Mouse (Mus musculus) stomach, embryonic 16.5 days (tissue): ENCODE measurements at regions not wholly inside any gene's neighbourhood (a gene's known extent, or its start where the extent isn't known, plus 50 kb on each side); places are given as distances from the start of the nearest gene placed in this dataset.

Source experiments
- ATAC-seq: fragments of 200-750 bp; cut with Nextera tagmentation; 2 replicates; pipeline ENCODE4 v1.8.0; 2017; ENCODE audit warnings: moderate number of reproducible peaks, moderate TSS enrichment; ENCODE audit not compliant: insufficient read depth, low FRiP score
- H3K27ac ChIP-seq: fragments of 300-500 bp; sonication (generic); 2 replicates; pipeline ENCODE4 v1.5.1; 2014; ENCODE audit warnings: low read length
- H3K27me3 ChIP-seq: fragments of 300-500 bp; sonication (generic); 2 replicates; pipeline ENCODE4 v1.6.1; 2014; ENCODE audit warnings: low read length, control low read depth, mixed read lengths; ENCODE audit not compliant: control insufficient read depth, insufficient read depth
- H3K36me3 ChIP-seq: fragments of 300-500 bp; sonication (generic); 2 replicates; pipeline ENCODE4 v1.6.1; 2014; ENCODE audit warnings: low read length; ENCODE audit not compliant: control insufficient read depth, insufficient read depth
- H3K4me1 ChIP-seq: fragments of 300-500 bp; sonication (generic); 2 replicates; pipeline ENCODE4 v1.6.1; 2014; ENCODE audit warnings: low read length, control low read depth, mixed read lengths; ENCODE audit not compliant: control insufficient read depth, insufficient read depth
- H3K4me2 ChIP-seq: fragments of 300-500 bp; sonication (generic); 2 replicates; pipeline ENCODE4 v1.6.1; 2014; ENCODE audit warnings: low read depth, low read length, mixed read lengths
- H3K4me3 ChIP-seq: fragments of 300-500 bp; sonication (generic); replicated peaks from 2 replicates; pipeline ENCODE4 v1.5.1; 2014; ENCODE audit warnings: mild to moderate bottlenecking, low read length
- H3K9ac ChIP-seq: fragments of 300-500 bp; sonication (generic); 2 replicates; pipeline ENCODE4 v1.6.1; 2014; ENCODE audit warnings: low read length
- H3K9me3 ChIP-seq: fragments of 300-500 bp; sonication (generic); replicated peaks from 2 replicates; pipeline ENCODE4 v1.6.1; 2016; ENCODE audit warnings: low read length, control low read depth; ENCODE audit not compliant: control insufficient read depth
- WGBS: fragments of 180-500 bp; shearing (Covaris S2); extraction: QIAGEN DNeasy Blood & Tissue Kit; methylation state at CpG from one replicate; pipeline ENCODE4 v1.1.7; 2014; 5-methylcytosine and 5-hydroxymethylcytosine counted together

GRCm38 (mm10) chr1:89245202-89246003, 175.2 kb downstream of the Sh3bp4 start:
- Histone ChIP-seq H3K9me3 (0 out of 2 replicates have a peak, but pooled peaks cover 4% of the 10 kb centered on the region), H3K9ac (peak overlapping the region; percentile 29; the same call in 1 of the 2 replicates), H3K27ac (peak overlapping the region; percentile 21; the same call in 1 of the 2 replicates), H3K4me2 (no peak overlapping the region), H3K27me3 (no peaks in the 10 kb centered on the region), H3K36me3 (no peaks in the 10 kb centered on the region), H3K4me1 (peaks cover 6% of the 10 kb centered on the region; the same call in 1 of the 2 replicates), H3K4me3 (no peak overlapping the region)
- 20% methylated on average over 11 of the region's 11 CpGs for WGBS
- peak; percentile 29; the same call in 1 of the 2 replicates for ATAC-seq

- H3K9ac ChIP-seq: no peak overlapping the region
- H3K9me3 ChIP-seq: 0 out of 2 replicates have a peak, but pooled peaks cover 4% of the 10 kb centered on the region
- no peak for ATAC-seq
- H3K27me3 ChIP-seq: no peaks in the 10 kb centered on the region; the same call in 1 of the 2 replicates
- WGBS: 29% methylated on average over 2 of the region's 2 CpGs
- no peaks in the 10 kb centered on the region for H3K4me1 ChIP-seq
- H3K36me3 ChIP-seq: no peaks in the 10 kb centered on the region
- no peak overlapping the region for H3K27ac ChIP-seq
- H3K4me2 ChIP-seq: no peak overlapping the region
- no peak overlapping the region for H3K4me3 ChIP-seq
Observed at GRCm38 (mm10) chr1:89251753-89252152, 181.5 kb downstream of the Sh3bp4 start.

- Histone ChIP-seq H3K36me3 (no peaks in the 10 kb centered on the region), H3K9ac (no peak overlapping the region), H3K4me2 (no peak overlapping the region), H3K9me3 (no peaks in the 10 kb centered on the region), H3K27ac (no peak overlapping the region), H3K27me3 (no peaks in the 10 kb centered on the region; the same call in 1 of the 2 replicates), H3K4me3 (no peak overlapping the region), H3K4me1 (no peaks in the 10 kb centered on the region)
- ATAC-seq: no peak
- WGBS: 74% methylated on average over 7 of the region's 7 CpGs
Observed at GRCm38 (mm10) chr1:89252528-89252927, 182.3 kb downstream of the Sh3bp4 start.

- Histone ChIP-seq H3K4me1 (no peaks in the 10 kb centered on the region), H3K36me3 (no peaks in the 10 kb centered on the region), H3K4me3 (no peak overlapping the region), H3K4me2 (no peak overlapping the region), H3K9ac (no peak overlapping the region), H3K9me3 (no peaks in the 10 kb centered on the region), H3K27ac (no peak overlapping the region), H3K27me3 (no peaks in the 10 kb centered on the region)
- 63% methylated on average over 5 of the region's 5 CpGs for WGBS
- no peak for ATAC-seq
Observed at GRCm38 (mm10) chr1:89257945-89258344, 187.7 kb downstream of the Sh3bp4 start.

GRCm38 (mm10) chr1:89265771-89266170, 188.8 kb upstream of the Agap1 start:
- Histone ChIP-seq H3K9me3 (no peaks in the 10 kb centered on the region), H3K27me3 (no peaks in the 10 kb centered on the region), H3K4me1 (no peaks in the 10 kb centered on the region), H3K4me2 (no peak overlapping the region), H3K36me3 (no peaks in the 10 kb centered on the region), H3K4me3 (no peak overlapping the region), H3K27ac (no peak overlapping the region), H3K9ac (no peak overlapping the region)
- ATAC-seq: no peak
- 52% methylated on average over 4 of the region's 4 CpGs for WGBS

- H3K4me3 ChIP-seq: no peak overlapping the region
- 63% methylated on average over 2 of the region's 2 CpGs for WGBS
- no peak for ATAC-seq
- no peak overlapping the region for H3K27ac ChIP-seq
- H3K4me1 ChIP-seq: no peaks in the 10 kb centered on the region
- H3K9ac ChIP-seq: no peak overlapping the region
- no peaks in the 10 kb centered on the region for H3K27me3 ChIP-seq
- no peak overlapping the region for H3K4me2 ChIP-seq
- no peaks in the 10 kb centered on the region for H3K9me3 ChIP-seq
- no peaks in the 10 kb centered on the region for H3K36me3 ChIP-seq
Observed at GRCm38 (mm10) chr1:89268806-89269205, 185.8 kb upstream of the Agap1 start.

GRCm38 (mm10) chr1:89271743-89272142, 182.9 kb upstream of the Agap1 start:
- ATAC-seq: no peak
- Histone ChIP-seq H3K27ac (no peak overlapping the region), H3K36me3 (no peaks in the 10 kb centered on the region), H3K4me3 (no peak overlapping the region), H3K4me1 (0 out of 2 replicates have a peak, but pooled peaks cover 6% of the 10 kb centered on the region), H3K4me2 (no peak overlapping the region), H3K9ac (no peak overlapping the region), H3K9me3 (no peaks in the 10 kb centered on the region), H3K27me3 (no peaks in the 10 kb centered on the region)
- 58% methylated on average over 8 of the region's 8 CpGs for WGBS

GRCm38 (mm10) chr1:89273021-89273420, 181.6 kb upstream of the Agap1 start:
- no peaks in the 10 kb centered on the region for H3K9me3 ChIP-seq
- no peak overlapping the region for H3K4me3 ChIP-seq
- H3K4me1 ChIP-seq: 0 out of 2 replicates have a peak, but pooled peaks cover 6% of the 10 kb centered on the region
- no peak for ATAC-seq
- no peak overlapping the region for H3K4me2 ChIP-seq
- H3K27me3 ChIP-seq: no peaks in the 10 kb centered on the region
- no peak overlapping the region for H3K9ac ChIP-seq
- H3K27ac ChIP-seq: no peak overlapping the region
- H3K36me3 ChIP-seq: no peaks in the 10 kb centered on the region
- WGBS: 71% methylated on average over 10 of the region's 10 CpGs

GRCm38 (mm10) chr1:89273786-89274362, 180.7 kb upstream of the Agap1 start:
- Histone ChIP-seq H3K4me3 (no peak overlapping the region), H3K9me3 (no peaks in the 10 kb centered on the region), H3K27ac (no peak overlapping the region), H3K4me2 (no peak overlapping the region), H3K27me3 (no peaks in the 10 kb centered on the region), H3K4me1 (0 out of 2 replicates have a peak, but pooled peaks cover 6% of the 10 kb centered on the region), H3K9ac (no peak overlapping the region), H3K36me3 (no peaks in the 10 kb centered on the region)
- 86% methylated on average over 10 of the region's 10 CpGs for WGBS
- no peak for ATAC-seq
